Mouse (Mus musculus) E14TG2a.4 (cell line): ENCODE measurements around the gene Drosha.

Experiments
- H3K27me3 ChIP-seq: 2 replicates; pipeline ENCODE4 v1.6.1; 2014; ENCODE audit warnings: low read length, control low read depth; ENCODE audit not compliant: insufficient read depth
- H3K36me3 ChIP-seq: 2 replicates; pipeline ENCODE4 v1.6.1; 2014; ENCODE audit warnings: low read length, control low read depth; ENCODE audit not compliant: insufficient read depth
- H3K4me1 ChIP-seq: replicated peaks from 2 replicates; pipeline ENCODE4 v1.6.1; 2014; ENCODE audit warnings: low read depth, low read length, control low read depth
- H3K4me3 ChIP-seq: replicated peaks from 2 replicates; pipeline ENCODE4 v1.5.1; 2014; ENCODE audit warnings: mild to moderate bottlenecking, low read length
- H3K9me3 ChIP-seq: 2 replicates; pipeline ENCODE4 v1.6.1; 2014; ENCODE audit warnings: low read length, control low read depth
- CTCF ChIP-seq: conservative IDR thresholded peaks from 2 replicates; pipeline ENCODE4 v1.5.1; 2014; ENCODE audit warnings: low read length
- NANOG ChIP-seq: IDR thresholded peaks from 2 replicates; pipeline ENCODE4 v1.6.1; 2014; ENCODE audit warnings: borderline replicate concordance, low read length, mixed read lengths
- POU5F1 ChIP-seq: IDR thresholded peaks from 2 replicates; pipeline ENCODE4 v1.6.1; 2014; ENCODE audit warnings: low read length, borderline replicate concordance

The Drosha gene

GRCm38 (mm10) chr15:12840737-12841136 is 16.1 kb downstream of the Drosha start:
- peaks cover 99% of the 10 kb centered on the region for H3K36me3 ChIP-seq
- H3K9me3 ChIP-seq, result no peaks in the 10 kb centered on the region
- H3K4me1 ChIP-seq, result peaks cover 19% of the 10 kb centered on the region
- H3K27me3 ChIP-seq, result no peaks in the 10 kb centered on the region
- TF ChIP-seq NANOG (no peak), POU5F1 (no peak), CTCF (no peak)
- H3K4me3 ChIP-seq, result no peak overlapping the region

GRCm38 (mm10) chr15:12842833-12843232 is 18.2 kb downstream of the Drosha start:
- TF ChIP-seq CTCF (peak; percentile 53), NANOG (no peak)
- Histone ChIP-seq H3K9me3 (no peaks in the 10 kb centered on the region), H3K4me3 (no peak overlapping the region), H3K36me3 (peaks cover 99% of the 10 kb centered on the region), H3K27me3 (no peaks in the 10 kb centered on the region), H3K4me1 (peaks cover 23% of the 10 kb centered on the region)

- peaks cover 26% of the 10 kb centered on the region for H3K4me1 ChIP-seq
- TF ChIP-seq POU5F1 (no peak), NANOG (no peak), CTCF (no peak)
- no peak overlapping the region for H3K4me3 ChIP-seq
- no peaks in the 10 kb centered on the region for H3K27me3 ChIP-seq
- H3K36me3 ChIP-seq, result peaks cover 100% of the 10 kb centered on the region
- no peaks in the 10 kb centered on the region for H3K9me3 ChIP-seq
These were observed 23.8 kb downstream of the Drosha start for GRCm38 (mm10) chr15:12848196-12848975.

- no peaks in the 10 kb centered on the region for H3K9me3 ChIP-seq
- no peak for TF ChIP-seq POU5F1
- no peak for TF ChIP-seq CTCF
- TF ChIP-seq NANOG, result no peak
- no peak overlapping the region for H3K4me3 ChIP-seq
- H3K4me1 ChIP-seq, result peaks cover 32% of the 10 kb centered on the region
- H3K27me3 ChIP-seq, result no peaks in the 10 kb centered on the region
- H3K36me3 ChIP-seq, result peaks cover 100% of the 10 kb centered on the region
These were observed 24.8 kb downstream of the Drosha start for GRCm38 (mm10) chr15:12849373-12849772.

GRCm38 (mm10) chr15:12853471-12853870 is 28.9 kb downstream of the Drosha start:
- Histone ChIP-seq H3K4me1 (peaks cover 47% of the 10 kb centered on the region), H3K36me3 (peaks cover 97% of the 10 kb centered on the region), H3K9me3 (no peaks in the 10 kb centered on the region), H3K4me3 (no peak overlapping the region), H3K27me3 (no peaks in the 10 kb centered on the region)
- TF ChIP-seq NANOG, result no peak
- TF ChIP-seq POU5F1, result no peak
- TF ChIP-seq CTCF, result no peak

- Histone ChIP-seq H3K4me3 (no peak overlapping the region), H3K4me1 (peaks cover 52% of the 10 kb centered on the region), H3K9me3 (no peaks in the 10 kb centered on the region), H3K36me3 (peaks cover 97% of the 10 kb centered on the region), H3K27me3 (no peaks in the 10 kb centered on the region)
- TF ChIP-seq NANOG, result no peak
- no peak for TF ChIP-seq POU5F1
- no peak for TF ChIP-seq CTCF
These were observed 32.2 kb downstream of the Drosha start for GRCm38 (mm10) chr15:12856780-12857179.

GRCm38 (mm10) chr15:12857840-12858516 is 33.4 kb downstream of the Drosha start:
- H3K4me3 ChIP-seq, result 0 out of 2 replicates have a peak overlapping the region, but pooled peaks have one; percentile 4
- no peaks in the 10 kb centered on the region for H3K9me3 ChIP-seq
- H3K4me1 ChIP-seq, result peaks cover 52% of the 10 kb centered on the region
- no peak for TF ChIP-seq CTCF
- no peak for TF ChIP-seq POU5F1
- TF ChIP-seq NANOG, result no peak
- H3K27me3 ChIP-seq, result no peaks in the 10 kb centered on the region
- peaks cover 97% of the 10 kb centered on the region for H3K36me3 ChIP-seq

- Histone ChIP-seq H3K9me3 (no peaks in the 10 kb centered on the region), H3K27me3 (no peaks in the 10 kb centered on the region), H3K36me3 (peaks cover 96% of the 10 kb centered on the region), H3K4me1 (peaks cover 52% of the 10 kb centered on the region), H3K4me3 (no peak overlapping the region)
- TF ChIP-seq POU5F1 (no peak), CTCF (no peak), NANOG (no peak)
These were observed 34.0 kb downstream of the Drosha start for GRCm38 (mm10) chr15:12858645-12859044.

- Histone ChIP-seq H3K4me1 (peaks cover 21% of the 10 kb centered on the region), H3K4me3 (no peak overlapping the region), H3K27me3 (no peaks in the 10 kb centered on the region), H3K9me3 (no peaks in the 10 kb centered on the region), H3K36me3 (peaks cover 96% of the 10 kb centered on the region)
- TF ChIP-seq CTCF (no peak), NANOG (no peak), POU5F1 (no peak)
These were observed 37.4 kb downstream of the Drosha start for GRCm38 (mm10) chr15:12862061-12862460.
